Mouse (Mus musculus) T-helper 2 cell (primary cell): ENCODE results near the gene Nav2.

Experiments
- in situ Hi-C: fragments of 300-600 bp; cut with MboI, MseI; formaldehyde crosslinking; loops from one replicate; pipeline ENCODE4 v1.15.1; 2025; ENCODE audit warnings: high pct_unique_total_duplicates

Gene Nav2

DNA sequence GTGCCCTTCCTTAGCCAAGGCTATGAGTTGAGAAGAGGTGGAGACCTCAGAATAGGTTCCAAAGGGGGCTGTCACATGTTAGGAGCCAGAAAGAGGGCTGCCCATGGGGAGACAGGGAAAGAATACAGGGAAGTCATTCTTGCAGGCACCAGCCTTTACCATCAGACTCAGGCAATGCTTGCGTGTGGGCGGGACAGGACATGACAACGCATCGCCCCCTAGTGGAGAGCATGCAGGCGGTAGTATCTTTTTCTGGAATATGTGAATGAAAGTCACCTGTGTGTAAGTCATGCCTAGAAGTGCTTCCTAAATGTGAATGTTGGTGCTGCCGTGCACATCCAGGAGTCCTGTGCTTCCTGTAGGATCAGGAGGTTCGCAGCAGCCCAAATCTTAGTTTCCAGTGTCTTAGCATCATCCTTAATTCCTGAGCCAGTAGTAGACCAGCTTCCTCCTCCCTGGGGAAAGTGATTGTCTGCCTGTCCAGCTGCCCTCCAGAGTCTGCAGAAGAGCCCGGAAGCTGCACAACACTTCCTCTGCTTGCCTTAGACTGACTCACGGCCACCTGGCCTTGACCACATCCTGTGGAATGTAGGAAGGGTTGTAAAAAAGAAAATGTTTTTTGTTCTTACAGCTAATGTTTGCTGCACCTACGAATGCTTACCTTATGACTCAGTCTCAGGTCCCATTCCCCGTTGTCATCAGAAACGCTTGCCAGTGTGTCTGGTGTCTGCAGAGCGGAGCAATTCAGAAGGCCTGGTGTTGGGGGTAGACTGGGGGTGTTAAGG lies 692.9 kb downstream of the Nav2 start:
- in situ Hi-C loops: no loop called here

GRCm38 (mm10) chr7:49604244-49604643 lies 695.7 kb downstream of the Nav2 start:
- in situ Hi-C loops: no loop called here

- in situ Hi-C loops: no loop called here
Measured at GRCm38 (mm10) chr7:49604965-49605795, 696.7 kb downstream of the Nav2 start.

GRCm38 (mm10) chr7:49616258-49616735 lies 707.8 kb downstream of the Nav2 start:
- in situ Hi-C loops: loop anchor here (5.0 to 10.0 kb wide), 2 partner anchors 136 to 309 kb away; no protein-coding TSS in a partner anchor

DNA sequence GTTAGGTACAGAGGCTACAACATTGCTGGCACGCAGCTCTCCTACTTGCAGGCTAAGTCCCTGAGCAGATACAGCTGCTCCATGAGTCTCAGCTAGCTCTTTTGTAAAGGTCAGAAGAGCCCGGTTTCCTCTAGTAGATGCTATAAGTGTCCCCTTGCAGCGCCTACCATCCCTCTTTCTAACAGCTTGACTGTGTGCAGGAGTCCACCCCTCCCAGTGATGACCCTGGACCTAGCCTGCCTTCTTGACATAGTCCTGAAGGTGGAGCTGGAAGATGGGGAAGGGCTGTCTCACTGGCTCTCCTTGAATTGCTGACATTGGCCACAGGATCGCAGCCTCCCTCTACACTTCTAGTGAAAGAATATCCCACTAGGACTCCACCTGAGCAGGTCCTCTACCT lies 708.6 kb downstream of the Nav2 start:
- in situ Hi-C loops: loop anchor here (5.0 to 10.0 kb wide), 2 partner anchors 135 to 308 kb away; no protein-coding TSS in a partner anchor

- in situ Hi-C loops: no loop called here
Measured at GRCm38 (mm10) chr7:49620160-49620559, 711.6 kb downstream of the Nav2 start.

- in situ Hi-C loops: loop anchor here (25.0 kb wide), 1 partner anchor 1495 kb away; no protein-coding TSS in a partner anchor
Measured at GRCm38 (mm10) chr7:49631885-49632284, 723.4 kb downstream of the Nav2 start.

GRCm38 (mm10) chr7:49632391-49632790 lies 723.9 kb downstream of the Nav2 start:
- in situ Hi-C loops: loop anchor here (25.0 kb wide), 1 partner anchor 1495 kb away; no protein-coding TSS in a partner anchor

GRCm38 (mm10) chr7:49633375-49633956 lies 725.0 kb downstream of the Nav2 start:
- in situ Hi-C loops: loop anchor here (25.0 kb wide), 1 partner anchor 1496 kb away; no protein-coding TSS in a partner anchor

DNA sequence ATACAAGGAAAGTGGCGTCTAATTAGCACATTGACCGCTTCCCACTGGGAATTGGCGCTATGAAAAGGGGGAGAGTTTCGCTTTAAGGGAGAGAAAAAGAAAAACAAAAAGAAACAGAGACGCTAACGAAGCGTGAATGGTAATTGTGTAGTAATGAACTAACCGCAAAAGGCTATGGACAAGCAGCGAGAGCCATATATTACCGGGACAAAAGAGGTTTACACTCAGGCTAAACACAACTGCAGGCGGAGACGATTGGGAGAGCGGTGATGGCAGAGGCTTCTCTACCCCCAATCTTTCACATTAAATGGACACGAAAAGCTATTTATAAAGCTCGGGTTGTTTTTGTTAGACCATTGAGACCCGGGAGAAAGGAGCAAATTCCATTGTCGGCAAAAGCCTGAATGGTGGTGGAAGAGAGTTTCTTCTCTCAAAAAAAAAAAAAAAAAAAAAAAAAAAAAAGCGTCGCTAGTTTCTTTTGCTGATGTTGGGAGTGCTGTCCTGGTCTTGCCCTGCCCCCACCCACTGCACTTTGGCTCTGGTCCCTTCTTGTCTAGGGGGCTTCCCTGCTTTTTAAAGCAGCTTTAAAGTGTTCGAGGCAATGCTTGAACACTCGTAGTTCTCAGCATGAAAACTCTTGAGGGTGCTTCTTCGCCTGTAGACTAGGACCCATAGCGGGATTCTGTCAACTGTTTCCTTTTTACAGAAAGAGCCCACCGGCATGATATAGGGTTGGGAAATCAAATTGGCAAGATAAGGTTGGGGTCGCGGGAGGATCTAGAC lies 726.0 kb downstream of the Nav2 start:
- in situ Hi-C loops: loop anchor here (25.0 kb wide), 1 partner anchor 1497 kb away; no protein-coding TSS in a partner anchor

DNA sequence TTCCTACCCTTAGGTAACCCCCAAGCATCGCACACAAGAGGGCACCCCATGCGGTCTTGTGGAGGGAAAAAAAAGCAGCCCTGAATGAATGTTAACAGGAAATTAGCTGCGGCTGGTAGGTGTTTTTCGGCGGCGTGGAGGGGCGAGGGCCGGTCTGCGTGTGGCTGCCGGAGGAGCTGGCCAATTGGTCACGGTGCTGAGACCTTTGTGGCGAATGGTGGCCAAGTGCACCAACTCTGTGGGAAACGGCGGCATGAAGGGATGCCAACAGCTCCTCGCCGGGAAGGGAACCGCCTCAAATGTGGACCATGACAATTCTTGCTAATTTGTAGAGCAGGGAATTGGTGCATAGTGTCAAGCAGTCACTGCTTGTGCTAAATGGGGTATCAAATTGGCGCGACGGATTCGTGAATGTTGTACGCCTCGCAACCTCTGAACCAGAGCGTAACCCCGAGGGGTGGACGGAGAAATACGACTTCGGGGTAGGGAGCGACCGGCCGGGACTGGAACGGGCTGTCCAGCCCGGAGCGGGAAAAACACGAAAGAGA lies 726.6 kb downstream of the Nav2 start:
- in situ Hi-C loops: loop anchor here (25.0 kb wide), 1 partner anchor 1498 kb away; no protein-coding TSS in a partner anchor

GRCm38 (mm10) chr7:49635971-49636370 lies 727.5 kb downstream of the Nav2 start:
- in situ Hi-C loops: loop anchor here (25.0 kb wide), 1 partner anchor 1499 kb away; no protein-coding TSS in a partner anchor

GRCm38 (mm10) chr7:49636491-49637115 lies 728.1 kb downstream of the Nav2 start, which contains the start of gene Dbx1:
Gene Dbx1 (minus strand): TSS chr7:49636849.
- in situ Hi-C loops: loop anchor here (25.0 kb wide), 1 partner anchor 1499 kb away; no protein-coding TSS in a partner anchor

DNA sequence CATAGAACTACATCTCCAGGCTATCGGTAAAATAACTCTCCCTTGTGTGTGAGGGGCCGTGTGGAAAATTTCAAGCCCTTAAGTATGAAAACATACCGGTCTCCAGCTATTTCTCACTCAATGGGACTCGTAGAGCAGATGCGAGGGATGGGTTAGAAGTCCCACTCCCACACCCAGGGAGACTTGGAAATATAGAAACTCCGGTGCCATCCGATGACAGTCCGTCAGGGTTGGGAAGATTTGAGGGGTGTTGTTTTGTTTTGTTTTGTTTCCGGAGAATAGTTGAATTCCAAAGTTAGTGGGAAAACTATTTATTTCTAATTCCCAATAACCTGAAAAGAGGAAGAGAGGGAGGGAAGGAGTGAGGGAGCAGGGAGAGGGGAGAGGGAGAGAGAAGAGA lies 728.8 kb downstream of the Nav2 start:
- in situ Hi-C loops: loop anchor here (25.0 kb wide), 1 partner anchor 1500 kb away; no protein-coding TSS in a partner anchor

GRCm38 (mm10) chr7:49637851-49638663 lies 729.5 kb downstream of the Nav2 start:
- in situ Hi-C loops: loop anchor here (25.0 kb wide), 1 partner anchor 1501 kb away; no protein-coding TSS in a partner anchor

- in situ Hi-C loops: loop anchor here (25.0 kb wide), 1 partner anchor 1502 kb away; no protein-coding TSS in a partner anchor
Measured at GRCm38 (mm10) chr7:49638941-49639776, 730.6 kb downstream of the Nav2 start.

- in situ Hi-C loops: loop anchor here (5.0 to 25.0 kb wide), 2 partner anchors 37 to 1503 kb away; no protein-coding TSS in a partner anchor
Measured at GRCm38 (mm10) chr7:49639864-49640708, 731.6 kb downstream of the Nav2 start.
